Mouse (Mus musculus) ovary, postnatal 10 days (tissue): ENCODE measurements around the gene Pcsk2.

Source experiments
- DNase-seq: peaks from one replicate; pipeline ENCODE4 v3.0.0; 2022; ENCODE audit warnings: low spot score

Gene Pcsk2

DNA sequence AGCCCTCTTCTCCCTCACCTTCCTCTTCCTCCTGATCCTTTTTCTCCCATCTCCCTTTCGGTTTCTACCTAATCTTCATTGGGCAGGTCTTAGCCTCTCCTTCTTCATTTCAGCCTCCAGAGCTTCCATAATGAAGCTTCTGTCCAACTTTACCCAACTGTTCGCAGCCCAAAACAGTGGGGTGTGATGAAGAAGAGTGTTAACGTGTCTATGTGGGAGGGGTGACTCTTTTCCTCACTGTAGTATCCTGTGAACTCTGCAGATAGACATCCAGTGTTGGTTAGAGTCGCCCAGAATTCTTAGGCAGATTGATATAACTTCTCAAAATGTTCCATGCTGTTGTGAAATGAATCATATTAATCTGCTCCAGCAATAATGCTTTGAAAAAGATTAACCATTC lies 98.4 kb downstream of the Pcsk2 start:
- no peak for DNase-seq

DNA sequence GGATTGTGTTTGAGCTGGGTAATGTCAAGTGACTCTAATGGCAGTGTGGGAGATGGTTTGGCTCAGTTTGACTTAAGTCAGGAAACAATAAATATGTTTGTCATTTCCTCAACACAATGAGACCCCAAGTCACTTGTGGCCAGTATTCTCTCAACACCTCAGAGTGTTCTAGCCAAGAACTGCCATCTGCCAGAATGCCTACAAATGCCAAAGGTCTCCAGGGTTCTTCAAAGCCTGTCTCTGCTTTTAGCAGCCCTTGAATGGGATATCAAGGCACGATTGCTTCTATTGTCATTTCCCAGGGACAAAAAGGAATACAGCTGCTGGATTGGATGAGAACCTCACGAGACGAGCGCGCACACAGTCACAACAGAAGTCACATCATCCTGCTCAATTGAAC lies 100.0 kb downstream of the Pcsk2 start:
- no peak for DNase-seq

DNA sequence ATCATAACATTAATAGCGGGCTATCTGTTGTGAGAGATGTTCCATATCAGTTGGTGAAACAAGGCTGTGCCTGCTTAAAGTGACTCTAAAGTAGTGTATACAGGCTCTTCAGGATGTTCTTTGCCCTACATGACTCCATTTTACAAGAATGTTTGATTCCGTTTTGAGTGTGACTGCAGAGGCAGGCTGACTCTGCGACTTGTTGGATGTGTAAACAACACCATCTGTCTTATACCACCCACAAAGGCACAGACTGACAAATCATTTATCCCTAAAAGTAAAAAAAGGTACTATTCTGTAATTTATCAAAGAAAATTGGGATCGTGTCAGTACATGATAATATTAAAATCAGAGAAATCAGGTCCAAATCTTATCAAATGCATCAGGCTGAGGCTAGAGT lies 108.7 kb downstream of the Pcsk2 start:
- no peak for DNase-seq

DNA sequence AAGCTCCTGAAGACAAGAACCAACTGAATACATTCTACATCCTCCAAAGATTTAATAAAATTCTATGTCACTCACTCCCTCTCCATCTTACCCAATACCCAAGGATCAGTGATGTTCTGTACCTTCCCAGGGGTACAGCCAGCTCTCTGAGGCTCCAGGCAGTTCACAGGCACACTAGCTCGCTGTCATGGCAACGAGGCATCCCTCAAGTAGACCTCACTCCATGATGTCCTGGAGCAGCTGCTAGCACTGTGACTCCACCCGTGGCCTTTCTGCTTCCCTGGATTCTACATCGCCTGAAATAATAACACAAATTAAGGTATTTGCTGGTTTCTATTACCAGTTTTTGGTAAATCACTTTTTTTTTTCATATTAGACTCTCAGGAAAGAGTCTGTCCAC lies 111.0 kb downstream of the Pcsk2 start:
- no peak for DNase-seq

DNA sequence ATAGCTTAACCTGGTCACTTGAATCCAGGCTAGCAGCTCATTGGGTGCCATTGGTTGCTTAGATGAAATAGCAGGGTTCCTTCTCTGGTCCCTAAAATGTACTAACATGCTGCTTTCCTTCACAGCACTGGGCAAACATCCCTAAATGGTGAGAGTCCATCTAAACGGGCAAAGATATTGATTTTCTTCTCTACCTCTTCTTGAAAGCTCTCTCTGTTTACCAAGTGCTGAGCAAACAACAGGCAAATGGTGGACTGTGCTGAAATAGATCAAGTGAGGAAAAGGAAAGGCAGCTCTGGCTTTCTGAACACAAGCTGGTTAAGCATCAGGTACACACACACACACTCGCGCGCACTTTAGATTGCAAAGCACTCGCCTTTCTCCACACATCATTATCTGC lies 120.8 kb downstream of the Pcsk2 start:
- no peak for DNase-seq

DNA sequence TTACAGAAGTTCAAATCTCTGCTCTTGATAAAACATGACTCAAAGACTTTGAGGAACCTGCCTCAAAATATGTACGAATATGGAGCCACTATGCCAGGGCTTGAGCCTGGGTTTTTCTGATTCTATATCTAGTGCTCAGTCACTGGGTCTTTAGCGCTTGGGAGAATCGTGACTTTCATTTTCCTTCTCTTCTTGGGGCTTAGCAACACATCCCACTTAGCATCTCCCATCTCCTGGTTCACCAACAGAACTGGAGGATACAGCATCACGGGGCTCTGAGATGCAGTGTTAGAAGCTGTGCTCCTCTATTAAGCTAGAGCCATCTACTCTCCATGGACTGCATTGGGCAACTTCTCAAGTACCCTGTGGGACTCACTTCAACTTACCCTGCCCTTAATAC lies 131.9 kb downstream of the Pcsk2 start:
- DNase-seq = no peak

DNA sequence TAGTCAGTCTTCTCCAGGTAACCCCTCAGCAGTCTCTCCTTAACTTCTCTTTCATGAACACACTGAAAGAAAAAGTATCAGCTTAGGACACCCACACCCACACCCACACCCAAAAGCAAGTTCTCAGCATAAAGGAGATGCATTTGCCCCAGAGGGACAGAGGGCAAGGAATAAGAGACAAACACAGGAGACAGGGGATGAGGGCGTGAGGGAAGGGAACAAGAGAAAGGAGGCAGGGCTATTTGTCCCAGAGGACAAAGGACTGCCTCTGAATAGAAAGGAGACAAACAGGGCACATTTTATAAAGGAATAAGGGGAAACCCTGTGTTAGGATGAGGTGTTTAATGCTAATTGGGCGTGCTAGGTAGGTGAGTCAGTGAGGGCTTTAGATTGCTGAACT lies 133.6 kb downstream of the Pcsk2 start:
- no peak for DNase-seq

DNA sequence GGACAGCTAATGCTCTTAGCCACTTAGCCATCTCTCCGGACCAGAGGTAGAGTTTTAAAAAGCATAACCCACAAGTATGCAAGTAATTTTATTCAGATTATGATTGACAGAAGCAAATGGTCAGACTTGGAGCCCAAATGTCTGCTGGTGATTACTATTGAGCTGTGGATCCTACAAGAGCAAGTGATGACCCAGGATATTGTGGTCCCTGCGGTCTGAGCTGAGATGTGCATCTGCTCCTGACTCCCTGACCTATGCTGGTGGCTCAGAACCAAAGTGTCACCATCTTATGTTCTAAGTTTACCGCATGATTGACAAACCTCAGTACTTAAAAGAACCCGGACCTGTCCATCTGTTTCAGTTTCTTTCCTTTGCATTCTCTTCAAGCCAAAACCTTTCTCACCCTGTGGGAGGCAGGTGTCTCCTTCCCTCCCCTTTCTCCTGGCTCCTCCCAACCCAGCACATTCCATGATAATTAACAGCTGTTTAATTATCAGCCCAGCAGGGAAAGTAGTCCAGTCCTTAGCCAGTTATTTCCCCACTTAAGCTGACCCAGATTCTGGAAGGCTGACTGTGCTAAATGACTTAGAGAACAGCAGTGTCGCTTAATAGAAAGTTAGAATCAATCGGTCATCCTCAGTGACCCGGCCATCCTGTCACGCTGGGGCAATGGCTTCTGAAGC lies 136.1 kb downstream of the Pcsk2 start:
- no peak for DNase-seq

DNA sequence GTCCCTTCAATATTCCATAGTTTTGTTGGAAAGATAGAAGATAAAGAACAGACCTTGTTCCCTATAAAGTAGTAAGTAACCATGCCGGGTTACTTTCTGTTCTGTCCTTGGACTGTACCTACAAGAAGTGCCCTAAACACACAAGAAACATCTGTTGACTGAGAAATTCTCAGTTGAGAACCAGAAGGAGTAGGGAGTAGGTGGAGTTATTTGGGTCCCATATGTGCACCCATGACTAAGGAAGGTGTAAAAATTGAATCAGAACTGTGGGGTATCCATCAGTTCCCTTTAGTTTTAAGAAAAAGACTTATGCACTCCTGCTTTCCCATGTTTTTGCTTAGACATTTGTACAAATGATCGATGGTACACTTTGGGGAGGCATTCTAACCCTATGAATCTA lies 137.6 kb downstream of the Pcsk2 start:
- no peak for DNase-seq

DNA sequence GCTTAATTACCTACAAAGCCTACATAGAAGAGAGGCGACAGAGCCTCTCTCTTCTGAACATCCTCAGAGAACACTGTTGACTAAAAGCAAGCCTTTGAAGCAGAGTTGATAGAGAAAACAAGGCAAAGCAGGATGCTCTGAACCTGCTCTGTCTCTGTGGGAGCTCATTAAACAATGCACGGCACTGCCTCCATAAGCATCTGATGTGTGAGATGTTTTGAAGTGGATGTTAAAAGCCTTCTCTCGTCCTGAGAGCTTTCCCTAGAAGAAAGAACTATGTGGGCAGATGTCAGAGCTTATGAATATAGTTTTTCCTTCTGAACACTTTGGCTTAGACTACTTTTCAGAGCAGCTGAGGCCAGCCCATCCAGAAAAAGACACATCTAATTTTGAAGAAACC lies 145.3 kb downstream of the Pcsk2 start:
- no peak for DNase-seq

DNA sequence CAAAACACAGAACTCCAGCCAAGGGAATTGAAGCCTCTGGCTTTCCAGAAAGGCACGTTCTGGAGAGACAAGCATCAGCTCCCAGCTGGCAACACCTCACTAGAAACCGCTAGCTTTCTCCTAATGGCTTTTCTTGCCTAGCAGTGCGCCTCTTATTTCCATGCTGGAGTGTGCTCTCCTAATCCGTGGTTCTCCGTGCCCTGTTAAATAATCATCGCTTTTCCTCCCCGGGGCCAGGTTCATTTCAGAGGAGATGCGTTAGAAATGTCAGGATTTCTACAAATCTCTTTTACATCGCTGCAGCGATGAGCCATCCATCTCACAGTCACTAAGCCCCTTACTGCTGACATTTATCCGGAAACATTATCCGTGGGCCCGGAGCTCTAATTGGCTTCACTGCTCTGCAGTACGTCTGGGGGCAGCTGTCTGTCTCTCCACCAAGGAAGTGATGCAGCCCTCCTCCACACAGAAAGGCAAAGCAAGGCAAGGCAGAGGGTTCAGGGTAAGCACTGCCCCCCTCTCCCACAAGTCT lies 150.1 kb downstream of the Pcsk2 start:
- no peak for DNase-seq

DNA sequence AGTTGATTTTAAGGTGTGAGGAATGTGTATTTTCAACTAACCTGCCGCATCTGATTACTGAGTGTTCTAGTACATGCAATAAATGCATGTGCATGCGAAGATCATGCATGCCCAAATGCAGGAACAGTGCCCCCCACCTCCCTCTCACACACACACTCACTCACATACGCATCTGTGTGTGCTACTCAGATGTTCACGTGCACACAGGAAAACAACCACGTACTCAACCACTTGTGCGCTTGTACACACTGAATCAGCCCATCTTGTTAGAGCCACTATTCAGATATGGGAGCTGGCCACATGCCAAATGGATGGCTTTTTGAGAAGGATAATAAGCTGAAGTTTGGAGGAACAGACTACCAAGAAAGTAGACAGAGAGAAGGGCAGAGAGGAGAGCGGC lies 150.7 kb downstream of the Pcsk2 start:
- no peak for DNase-seq

DNA sequence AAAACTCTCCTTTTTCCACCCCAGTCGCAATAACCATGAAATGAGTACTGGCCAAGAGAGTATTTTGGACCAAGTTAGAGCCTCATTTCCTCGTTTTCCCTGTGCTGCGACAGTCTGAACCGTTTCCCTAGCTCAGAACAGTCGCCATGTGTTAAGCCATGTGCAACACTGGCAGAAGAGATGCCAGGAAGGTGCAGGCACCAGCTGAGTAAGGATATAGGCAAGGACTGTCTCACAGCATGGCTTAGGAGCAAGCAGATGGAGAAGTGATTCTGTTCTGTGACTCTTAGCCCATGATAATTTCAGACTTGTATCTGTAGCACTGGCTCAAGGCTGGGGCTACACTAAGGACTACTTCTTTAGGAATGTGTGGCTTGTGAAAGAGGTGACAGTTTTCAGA lies 155.2 kb downstream of the Pcsk2 start:
- no peak for DNase-seq

DNA sequence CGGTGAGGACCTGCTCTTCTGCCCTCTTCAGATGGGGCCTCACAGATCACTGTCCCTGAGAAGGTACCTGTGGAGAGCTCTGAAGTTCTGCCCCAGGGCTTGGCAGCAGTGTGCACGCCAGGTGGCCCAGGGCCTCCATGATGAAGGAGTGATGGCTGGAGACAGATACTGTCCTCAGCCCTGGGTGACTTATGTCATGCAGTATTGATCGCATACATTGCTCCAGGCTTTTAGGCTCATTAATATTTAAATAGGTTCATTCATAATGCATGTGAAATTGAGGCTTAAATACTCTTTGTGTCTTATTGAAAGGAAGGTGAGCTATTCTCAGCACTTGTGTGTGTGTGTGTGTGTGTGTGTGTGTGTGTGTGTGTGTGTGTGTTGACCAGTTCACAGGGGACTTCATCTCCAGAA lies 157.0 kb downstream of the Pcsk2 start:
- DNase-seq = no peak

DNA sequence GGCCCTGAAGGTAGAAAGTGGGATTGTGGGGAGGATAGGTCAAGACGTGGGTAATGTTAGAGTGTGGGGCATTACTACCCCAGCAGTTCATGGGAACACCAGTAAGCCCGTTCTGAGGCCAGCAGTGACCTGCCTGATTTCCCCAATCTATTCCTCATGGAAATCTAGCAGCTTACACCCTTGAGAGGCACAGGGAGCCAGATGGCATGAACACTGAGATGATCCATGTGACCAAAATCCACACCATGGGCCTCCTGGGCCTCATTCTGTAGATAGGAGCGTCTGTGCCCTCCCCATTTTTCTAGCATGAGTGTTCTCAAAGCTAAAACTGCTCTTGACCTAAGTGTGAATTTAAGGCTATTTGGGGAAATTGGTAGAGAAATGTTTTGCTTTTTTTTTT lies 162.2 kb downstream of the Pcsk2 start:
- no peak for DNase-seq

DNA sequence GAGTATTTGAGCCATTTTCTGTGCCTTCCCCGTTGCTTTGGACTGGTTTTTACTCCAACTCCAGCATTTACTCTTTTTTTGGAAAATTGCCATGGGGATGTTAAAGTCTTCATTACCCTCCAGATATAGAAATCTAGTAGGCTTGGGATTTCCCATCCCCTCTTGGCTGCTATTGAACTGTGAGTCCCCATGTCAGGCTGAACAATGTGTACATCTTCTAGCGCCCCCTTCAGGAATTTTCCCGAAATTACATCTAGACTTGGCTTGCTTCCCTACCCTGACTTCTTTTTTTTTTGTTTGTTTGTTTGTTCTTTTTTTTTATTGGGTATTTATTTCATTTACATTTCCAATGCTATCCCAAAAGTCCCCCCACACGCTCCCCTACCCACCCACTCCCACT lies 163.3 kb downstream of the Pcsk2 start:
- DNase-seq = no peak

DNA sequence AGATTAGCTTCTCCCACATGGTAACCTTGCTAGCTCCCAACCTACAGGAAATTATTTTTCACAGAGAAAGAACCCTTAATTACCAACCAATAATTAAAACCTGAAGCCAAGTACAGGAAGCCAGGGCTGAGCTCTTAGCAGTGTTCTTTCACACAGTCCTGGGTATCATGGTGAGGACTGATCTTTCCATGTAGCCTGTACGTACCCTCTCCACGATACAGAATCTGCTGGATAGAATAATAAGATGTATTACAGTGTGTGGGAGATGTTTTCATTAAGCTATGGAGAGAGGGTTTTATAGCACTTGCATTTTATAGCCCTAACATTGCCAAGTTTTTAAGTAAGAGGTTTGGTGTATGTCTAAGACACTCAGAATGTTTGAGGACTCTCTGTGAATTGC lies 164.0 kb downstream of the Pcsk2 start:
- no peak for DNase-seq

DNA sequence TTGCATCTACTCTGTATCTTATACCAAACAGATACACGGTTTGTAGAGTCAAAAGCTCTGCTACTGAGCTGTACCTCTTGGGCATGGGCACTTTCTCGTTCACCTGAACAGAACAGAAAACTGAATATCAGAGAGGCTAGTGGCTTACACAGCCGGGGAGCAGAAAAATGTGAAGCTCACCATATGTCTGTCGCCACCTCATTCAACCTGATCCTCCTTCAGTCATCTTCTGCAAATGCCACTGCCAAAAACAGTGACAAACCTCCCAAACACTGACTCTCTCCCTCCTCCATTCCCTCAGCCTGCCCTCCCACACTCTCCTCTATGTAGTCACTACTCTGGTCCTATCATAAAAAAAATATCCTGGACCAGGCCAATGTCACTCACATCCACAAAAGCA lies 165.9 kb downstream of the Pcsk2 start:
- DNase-seq = no peak

DNA sequence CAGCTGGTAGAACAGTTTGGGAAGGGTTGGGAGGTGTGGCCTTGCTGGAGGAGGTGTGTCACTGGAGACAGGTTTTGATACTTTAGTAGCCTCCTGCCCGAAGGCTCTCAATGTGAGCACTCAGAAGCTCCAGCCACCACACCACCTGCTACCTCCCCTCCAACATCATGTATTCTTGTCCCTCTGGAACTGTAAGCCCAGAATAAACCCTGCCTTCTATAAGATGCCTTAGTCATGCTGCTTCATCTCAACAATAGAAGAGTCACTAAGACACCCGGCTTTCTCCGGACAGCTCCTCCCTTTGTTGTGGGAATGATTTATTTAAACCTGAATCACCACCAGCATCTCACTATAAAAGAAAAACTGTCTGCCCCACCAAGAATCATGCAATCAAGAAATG lies 166.9 kb downstream of the Pcsk2 start:
- DNase-seq = no peak

DNA sequence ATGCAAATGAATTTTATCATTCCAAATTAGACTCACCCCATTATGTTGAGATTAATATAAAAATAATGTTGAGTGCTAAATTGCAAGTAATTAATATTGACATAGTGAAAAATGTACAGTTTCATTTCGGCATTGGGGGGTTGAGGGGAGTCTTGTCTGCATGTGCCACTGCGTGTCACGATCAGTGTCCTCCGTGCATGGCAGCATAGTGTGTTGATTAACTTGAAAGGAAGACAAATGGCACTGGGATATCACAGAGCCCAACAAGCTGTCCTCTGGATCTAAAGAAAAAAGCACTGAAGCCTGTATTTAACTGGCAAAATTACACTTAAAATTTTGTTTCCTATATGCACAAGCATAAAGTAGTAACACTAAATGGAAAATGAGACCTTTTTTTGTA lies 167.9 kb downstream of the Pcsk2 start:
- no peak for DNase-seq

DNA sequence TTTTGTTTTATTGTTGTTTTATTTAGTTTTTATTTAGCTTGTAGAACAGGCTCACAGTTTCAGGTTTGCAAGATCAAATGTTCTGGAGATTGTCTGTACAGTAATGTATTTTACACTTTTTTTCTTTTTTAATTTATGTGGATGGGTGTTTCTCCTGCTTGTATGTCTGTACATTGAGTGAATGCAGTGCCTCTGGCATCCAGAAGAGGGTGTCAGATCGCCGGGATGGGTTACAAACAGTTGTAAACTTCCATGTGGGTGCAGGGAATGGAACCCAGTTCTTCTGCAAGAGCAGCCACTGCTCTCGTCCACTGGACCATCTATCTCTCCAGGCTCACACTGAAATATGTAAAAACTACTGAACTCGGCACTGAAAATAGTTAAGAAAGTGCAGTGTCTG lies 169.2 kb downstream of the Pcsk2 start:
- no peak for DNase-seq

DNA sequence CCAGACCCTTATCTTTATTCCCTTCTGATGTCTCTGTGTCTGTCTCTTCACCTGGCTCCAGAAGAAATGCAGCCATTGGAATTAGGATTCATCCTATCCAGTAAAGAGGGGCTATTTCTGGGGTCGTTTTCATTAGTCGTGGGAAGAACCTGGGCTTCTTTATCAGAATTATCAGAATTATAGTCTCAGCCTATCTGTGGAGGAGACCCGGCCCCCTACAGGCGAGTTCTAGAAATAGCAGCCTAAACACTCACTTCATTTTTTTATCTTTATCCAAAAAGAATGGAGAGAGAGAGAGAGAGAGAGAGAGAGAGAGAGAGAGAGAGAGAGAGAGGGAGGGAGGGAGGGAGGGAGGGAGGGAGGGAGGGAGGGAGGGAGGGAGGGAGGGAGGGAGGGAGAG lies 177.3 kb downstream of the Pcsk2 start:
- no peak for DNase-seq

DNA sequence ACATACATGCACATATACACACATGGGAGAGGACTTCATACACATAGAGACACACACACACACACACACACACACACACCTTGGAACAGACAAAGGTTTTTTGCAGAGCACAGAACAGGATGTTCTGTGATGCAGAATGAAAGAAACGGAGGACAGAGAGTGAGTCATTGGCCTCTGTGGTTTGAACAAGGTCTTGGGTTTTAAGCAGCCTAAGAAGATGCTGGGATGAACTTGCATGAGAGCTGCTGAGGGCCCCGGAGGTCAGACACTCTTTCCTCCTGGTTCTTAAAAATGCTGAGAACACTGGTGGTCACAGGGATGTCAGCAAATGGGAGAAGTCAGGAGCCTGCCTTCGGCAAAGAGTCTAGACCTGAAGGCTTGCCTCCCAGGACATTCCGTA lies 178.1 kb downstream of the Pcsk2 start:
- DNase-seq = no peak

DNA sequence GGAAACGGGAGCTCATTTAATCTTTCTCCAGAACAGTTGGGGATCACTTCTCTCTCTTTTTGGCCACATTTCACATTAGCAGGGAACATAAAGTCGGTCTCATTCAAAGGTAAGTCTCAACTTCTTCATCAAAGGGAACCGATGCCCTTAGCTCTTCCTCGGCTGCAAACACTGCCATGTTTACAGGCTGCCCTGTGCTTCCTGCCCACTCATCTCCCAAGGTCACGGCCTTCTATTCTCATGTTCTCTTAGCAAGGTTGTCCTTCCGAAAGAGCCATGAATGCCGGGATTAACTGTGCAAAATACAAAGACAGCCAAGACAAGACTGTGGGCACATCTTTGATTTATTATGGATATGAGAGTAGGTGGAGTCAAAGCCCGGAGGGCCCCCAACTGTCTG lies 178.8 kb downstream of the Pcsk2 start:
- DNase-seq = no peak

DNA sequence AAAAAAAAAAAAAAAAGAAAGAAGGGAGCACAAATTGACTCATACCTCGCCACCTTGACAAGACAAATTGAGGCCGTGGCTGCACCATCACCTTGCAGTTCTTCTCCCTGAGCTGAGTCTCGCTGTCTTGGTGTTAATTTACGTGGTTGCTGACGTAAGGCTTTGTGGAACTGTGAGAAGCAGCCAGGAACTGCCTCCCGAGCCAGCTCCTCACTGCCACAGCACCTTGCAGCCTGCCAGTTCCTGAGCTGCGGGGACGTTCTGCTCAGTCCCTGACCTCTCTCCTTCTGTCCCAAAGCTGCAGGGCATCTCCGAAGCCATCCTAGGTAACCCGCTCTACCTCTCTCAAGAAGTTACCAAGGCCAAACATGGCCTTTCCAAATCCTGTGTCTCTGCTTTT lies 186.5 kb downstream of the Pcsk2 start:
- DNase-seq = no peak
